In the genomic region with DNA sequence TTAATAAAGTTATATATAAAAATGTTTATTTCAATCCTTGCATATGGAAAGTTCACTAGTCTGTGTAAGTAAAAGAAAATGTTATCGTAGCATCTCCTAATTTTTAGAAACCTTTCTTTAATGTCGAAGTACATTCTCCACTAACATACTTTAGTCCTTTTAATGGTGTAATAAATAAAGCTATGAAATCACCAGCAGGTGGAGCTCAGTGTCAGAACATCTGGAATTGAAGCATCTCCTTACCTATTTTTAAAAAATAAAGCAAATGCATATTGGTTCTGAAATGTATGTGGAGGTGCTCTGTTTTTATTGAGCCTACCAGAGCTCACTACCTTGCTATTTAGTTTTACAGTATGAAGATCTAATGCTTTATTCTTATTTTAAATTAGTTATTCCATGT, we compare ENCODE assay signal across 10 mouse cellular contexts.
DNase-seq lines count a peak whose midpoint lies in the region; TF ChIP-seq lines count a peak whose summit lies in the region.
"Had no signal": no experiment of that assay in that cellular context is flagged by ENCODE, and none has a peak within 500 bp of the region (broad histone marks: within the 10 kb centered on the region; RNA-seq: fewer than 3 reads in every experiment).

No protein-coding gene starts in this region.

- no peaks in the 10 kb centered on the region for H3K27me3 ChIP-seq in kidney, adult 2 months (replicated peaks; ENCODE audit: control insufficient read depth, insufficient read depth, low read length)
- H3K27me3 ChIP-seq: heart, embryonic 12.5 days; midbrain, embryonic 12.5 days had no signal

- no peak overlapping the region for H3K27ac ChIP-seq in kidney, adult 2 months (ENCODE audit: insufficient read depth, low read depth, low read length)
- H3K27ac ChIP-seq: midbrain, embryonic 12.5 days had no signal

- no peaks in the 10 kb centered on the region for H3K36me3 ChIP-seq in kidney, adult 2 months (ENCODE audit: control insufficient read depth, insufficient read depth, low read length)
- H3K36me3 ChIP-seq: heart, embryonic 12.5 days; midbrain, embryonic 12.5 days had no signal

- DNase-seq in kidney, adult 2 months = peak; percentile 18
- DNase-seq in kidney, postnatal 4 days = no peak
- DNase-seq in retina, embryonic 14.5 days (ENCODE audit: low spot score) = peak; percentile 29
- no peak for DNase-seq in retina, postnatal 1 day
- peak; percentile 16 for DNase-seq in brain, embryonic 18.5 days (ENCODE audit: low read depth, low spot score)
- DNase-seq in testis, postnatal 14 days (ENCODE audit: low spot score) = no peak
- DNase-seq in cerebellum, postnatal 4 days (ENCODE audit: low spot score in 2 of 2) = no peak
- DNase-seq: thymus, adult 2 months had no signal

- TF ChIP-seq POLR2A in kidney, adult 2 months (IDR thresholded peaks at IDR 0.05; ENCODE audit: low read depth, low read length) = no peak

- no peak for TF ChIP-seq CTCF in kidney, adult 2 months (conservative IDR thresholded peaks at IDR 0.05; ENCODE audit: insufficient read depth, insufficient read length, low read depth, low read length)

- WGBS in kidney, adult 2 months = 76% methylated on average over 2 of the region's 2 CpGs

- no peak overlapping the region for H3K4me3 ChIP-seq in kidney, adult 2 months (ENCODE audit: insufficient read depth, low read depth, low read length)
- H3K4me3 ChIP-seq: heart, embryonic 12.5 days; midbrain, embryonic 12.5 days had no signal

- no peaks in the 10 kb centered on the region for H3K4me1 ChIP-seq in kidney, adult 2 months (ENCODE audit: control insufficient read depth, insufficient read depth, low read length)
- H3K4me1 ChIP-seq: heart, embryonic 12.5 days; midbrain, embryonic 12.5 days had no signal

Comparison
In these comparisons a context has a peak if more than half of its experiments do, and no peak if none do; other contexts are left out.
1. DNase-seq: peak in kidney, adult 2 months (single experiment), retina, embryonic 14.5 days (single experiment) and brain, embryonic 18.5 days (single experiment); none in kidney, postnatal 4 days (0 of 2), retina, postnatal 1 day (single experiment), testis, postnatal 14 days (single experiment) and cerebellum, postnatal 4 days (0 of 2).